Mouse (Mus musculus): ENCODE measurements around the gene Acan.
A peak's percentile ranks its signal among the peaks of the same experiment; 100 is the strongest.

The Acan gene

GRCm38 (mm10) chr7:79053383-79053889 lies at the start of gene Acan:
Gene Acan, plus strand, starts transcription at chr7:79053483.
- DNase-seq (ENCODE audit: low spot score): no peak

GRCm38 (mm10) chr7:79021293-79021905 lies 31.9 kb upstream of the Acan start:
- DNase-seq (ENCODE audit: low spot score): no peak

- no peak for DNase-seq (ENCODE audit: low spot score)
Observed at GRCm38 (mm10) chr7:79029138-79029537, 24.1 kb upstream of the Acan start.

DNA sequence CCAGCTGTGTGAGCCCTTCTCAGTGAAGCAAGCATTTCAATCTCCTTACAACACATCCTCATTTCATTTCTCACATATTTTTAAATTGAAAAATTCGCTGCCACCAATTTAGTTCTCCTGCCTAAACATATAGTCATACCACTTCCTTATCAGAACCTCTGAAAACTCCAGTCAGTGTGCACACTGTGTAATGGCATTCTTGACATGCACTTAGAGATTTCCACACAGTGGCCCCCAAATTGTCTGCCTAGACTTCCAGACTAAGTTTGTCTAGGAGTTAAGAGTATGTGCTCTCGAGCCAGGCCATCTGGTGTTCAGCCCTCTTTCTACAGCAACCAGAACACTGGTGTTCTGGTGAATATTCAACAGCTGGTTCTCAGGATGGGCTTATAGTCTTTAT lies 19.5 kb upstream of the Acan start:
- DNase-seq (ENCODE audit: low spot score): no peak

GRCm38 (mm10) chr7:79034521-79034920 lies 18.8 kb upstream of the Acan start:
- DNase-seq (ENCODE audit: low spot score): no peak

- DNase-seq (ENCODE audit: low spot score): no peak
Observed at GRCm38 (mm10) chr7:79052081-79052480, 1.2 kb upstream of the Acan start.

DNA sequence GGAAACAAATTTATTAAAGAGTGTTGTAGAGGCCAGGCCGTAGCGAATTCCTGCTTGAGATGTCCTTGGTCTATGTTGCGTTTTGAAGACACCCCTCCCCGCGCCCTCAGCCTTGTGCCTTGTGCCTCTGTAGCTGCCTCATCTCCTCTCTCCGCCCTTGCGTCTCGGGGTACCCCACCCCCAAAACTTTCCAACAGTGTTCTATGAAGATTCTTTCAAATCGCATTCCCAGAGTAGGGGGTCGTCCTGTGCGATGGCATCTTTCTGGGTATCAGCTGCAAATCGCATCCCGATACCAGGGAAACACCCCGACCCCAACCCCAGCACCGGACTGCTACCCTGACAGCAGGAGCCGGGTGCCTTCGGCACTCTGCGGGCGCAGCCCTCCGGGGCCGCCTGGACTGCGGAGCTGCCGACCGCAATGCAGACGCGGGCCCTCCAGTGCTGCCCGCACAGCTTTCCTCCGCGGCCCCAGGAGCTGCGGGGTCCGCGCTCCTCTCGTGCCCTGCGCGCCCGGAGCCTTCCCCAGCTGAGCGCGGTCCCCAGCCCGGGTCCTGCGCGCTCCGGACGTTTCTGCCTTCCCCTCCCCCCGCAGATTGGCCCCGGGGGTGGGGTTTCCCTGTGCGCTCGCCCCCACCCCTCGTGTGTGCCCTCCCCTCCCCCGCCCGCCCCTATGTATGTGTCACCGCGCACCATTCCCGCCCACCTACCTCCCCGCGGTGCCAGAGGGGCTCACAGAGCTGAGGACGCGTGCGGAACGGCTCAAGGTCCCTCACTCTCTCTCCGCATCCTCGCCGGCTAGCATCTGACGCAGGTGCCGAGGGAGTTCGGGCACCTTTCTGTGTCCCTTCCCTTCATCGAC lies 531 bp upstream of the Acan start:
- no peak for DNase-seq (ENCODE audit: low spot score)

- DNase-seq (ENCODE audit: low spot score): no peak
Observed at GRCm38 (mm10) chr7:79054111-79054510, 828 bp downstream of the Acan start.

DNA sequence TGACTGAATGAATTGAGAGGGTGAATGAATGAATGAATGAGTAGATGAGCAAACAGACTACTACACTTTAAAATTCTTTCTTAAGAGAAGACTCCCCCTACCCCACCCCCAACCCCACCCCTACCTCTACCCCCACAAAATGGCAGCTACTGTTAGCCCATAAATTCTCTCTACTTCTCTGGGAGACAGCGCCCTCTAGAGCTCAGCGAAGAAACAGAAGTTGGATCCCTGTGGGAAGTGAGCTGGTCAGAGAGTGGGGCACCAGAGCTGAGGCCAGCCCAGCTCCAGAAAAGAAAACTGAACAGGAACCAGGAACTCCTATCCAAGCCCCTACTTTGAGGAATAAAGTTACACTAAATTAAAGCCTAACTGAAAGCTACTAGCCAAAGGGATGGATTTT lies 5.3 kb downstream of the Acan start:
- DNase-seq (ENCODE audit: low spot score): no peak

GRCm38 (mm10) chr7:79067466-79067865 lies 14.2 kb downstream of the Acan start:
- no peak for DNase-seq (ENCODE audit: low spot score)

DNA sequence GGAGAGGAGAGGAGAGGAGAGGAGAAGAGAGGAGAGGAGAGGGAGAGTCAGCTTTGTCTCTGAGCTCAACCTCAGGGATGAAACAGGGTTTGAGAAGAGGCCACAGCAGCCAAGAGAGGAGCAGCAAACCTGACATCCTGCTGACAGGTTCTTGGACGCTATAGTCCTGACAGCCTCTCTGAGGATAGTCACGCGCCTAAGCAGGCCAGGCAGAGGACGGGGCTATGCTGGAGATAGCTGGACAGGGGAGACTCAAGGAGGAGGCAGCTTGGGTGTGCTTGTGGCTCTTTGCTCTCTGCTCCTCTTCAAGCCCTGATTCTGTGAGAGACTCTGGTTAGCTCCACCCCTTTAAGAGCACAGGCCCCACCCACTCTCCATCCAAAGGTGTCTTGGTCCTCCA lies 14.9 kb downstream of the Acan start:
- DNase-seq (ENCODE audit: low spot score): no peak

DNA sequence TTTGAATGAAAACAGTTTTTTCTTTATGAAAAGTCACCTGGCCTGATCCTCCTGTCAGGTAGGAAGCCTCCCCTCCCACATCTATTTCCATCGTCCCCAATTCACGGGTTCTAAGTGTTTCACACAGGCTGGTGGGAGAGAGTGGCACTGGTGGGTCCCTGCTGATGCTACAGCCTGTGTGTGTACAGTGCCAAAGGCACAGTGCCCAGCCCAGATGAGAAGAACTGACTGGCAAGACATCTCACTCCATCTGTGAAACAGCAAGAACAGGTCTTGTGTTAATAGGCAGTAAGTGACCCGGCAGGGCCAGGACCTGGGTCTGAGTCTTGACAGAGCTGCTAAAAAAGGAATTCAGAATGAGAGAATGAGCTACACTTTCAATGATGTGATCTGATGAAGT lies 25.9 kb downstream of the Acan start:
- DNase-seq (ENCODE audit: low spot score): no peak

DNA sequence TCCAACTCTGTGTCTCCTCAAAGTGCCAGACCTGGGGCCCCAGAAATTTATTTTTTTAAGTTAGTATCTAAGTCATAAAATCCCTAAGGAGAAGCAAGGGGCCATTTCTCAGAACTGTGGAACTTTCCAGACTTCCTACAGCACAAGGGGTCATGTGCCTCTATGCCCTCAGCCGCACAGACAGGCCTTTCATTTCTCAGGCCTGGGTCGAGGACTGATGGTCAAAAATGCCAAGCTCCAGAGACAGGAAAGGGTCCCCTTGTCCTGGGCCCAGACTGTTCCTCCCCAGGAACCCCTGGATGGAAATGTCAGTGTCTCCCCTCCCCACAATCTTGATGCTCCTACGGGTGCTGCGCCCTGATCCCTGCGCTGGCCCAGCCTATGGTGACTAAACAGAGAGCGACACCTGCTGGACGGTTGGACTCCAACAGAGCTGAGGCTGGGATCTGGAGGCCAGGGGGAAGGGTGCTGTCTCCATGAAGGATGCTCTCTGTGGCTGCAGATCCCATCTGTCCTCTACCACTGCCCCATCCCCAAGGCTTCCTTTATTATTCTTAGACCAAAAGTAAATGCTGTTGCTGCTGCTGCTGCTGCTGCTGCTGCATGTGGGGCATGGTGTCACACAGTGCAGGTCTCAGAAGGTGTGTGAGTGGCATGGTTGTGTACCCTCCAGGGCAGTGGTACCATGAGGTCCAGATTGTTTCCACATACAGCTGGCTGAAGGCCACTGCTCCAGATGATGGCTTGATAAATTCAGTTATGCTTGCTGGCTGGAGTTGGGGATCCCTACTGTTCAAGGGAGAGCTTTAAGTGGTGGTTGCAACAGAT lies 27.5 kb downstream of the Acan start:
- peak; percentile 33 for DNase-seq (ENCODE audit: low spot score)

DNA sequence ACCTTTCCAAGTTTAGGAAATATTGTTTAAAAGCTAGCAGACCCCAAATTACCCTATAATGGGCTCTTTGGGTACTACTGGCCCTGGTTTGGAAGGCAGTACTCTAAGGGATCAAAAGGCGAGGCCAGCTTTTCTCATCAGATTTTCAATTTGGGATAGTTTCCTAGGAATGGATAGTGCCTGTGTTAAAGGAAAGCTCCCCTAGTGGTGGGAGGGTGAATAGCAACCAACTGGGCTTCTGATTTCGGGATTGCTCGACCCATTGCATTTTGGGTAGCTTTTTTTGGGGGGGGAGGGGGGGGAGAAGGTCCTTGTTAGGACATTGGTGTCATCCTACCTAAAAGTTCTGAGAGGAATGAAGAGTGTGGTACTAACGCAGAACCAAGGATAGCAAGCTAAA lies 35.8 kb downstream of the Acan start:
- no peak for DNase-seq (ENCODE audit: low spot score)

GRCm38 (mm10) chr7:79096492-79096891 lies 43.2 kb downstream of the Acan start:
- DNase-seq (ENCODE audit: low spot score): no peak

DNA sequence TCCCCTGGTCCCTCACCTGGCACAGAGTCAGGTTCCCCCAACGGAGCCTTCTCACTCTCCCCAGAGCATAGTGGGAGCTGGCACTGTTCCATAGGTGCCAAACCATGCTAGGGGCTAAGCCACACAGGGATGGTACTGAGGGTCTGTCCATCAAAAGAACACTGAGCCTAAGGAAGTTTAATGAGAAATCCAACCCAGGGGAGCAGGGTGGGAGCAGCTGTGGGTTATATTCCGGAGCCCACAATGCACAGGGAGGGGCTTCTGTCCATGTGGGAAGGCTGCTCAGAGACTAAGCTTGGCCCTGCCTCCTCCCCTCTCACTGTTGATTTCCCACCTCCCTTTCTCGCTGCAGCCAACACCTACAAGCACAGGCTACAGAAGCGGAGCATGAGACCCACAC lies 60.6 kb downstream of the Acan start:
- no peak for DNase-seq (ENCODE audit: low spot score)

DNA sequence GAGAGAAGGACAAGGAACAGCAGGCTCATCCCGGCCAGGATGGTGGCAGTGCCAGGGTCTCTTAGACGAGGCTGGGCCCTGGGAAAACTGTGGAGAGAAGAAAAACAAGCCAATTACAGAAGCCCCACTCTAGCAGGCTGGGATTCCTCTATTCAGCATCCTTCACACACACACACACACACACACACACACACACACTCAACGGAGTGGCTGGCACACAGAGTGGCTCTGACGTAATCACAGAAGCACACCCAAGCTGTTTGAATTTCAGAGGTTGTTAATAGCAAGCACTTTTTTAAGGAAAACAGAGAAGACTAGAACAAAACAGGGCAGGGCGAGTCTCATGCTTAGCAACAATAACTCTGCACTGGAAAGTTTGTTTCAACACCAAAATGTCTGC lies 70.2 kb downstream of the Acan start:
- no peak for DNase-seq (ENCODE audit: low spot score)

- no peak for DNase-seq (ENCODE audit: low spot score)
Observed at GRCm38 (mm10) chr7:79129883-79130282, 76.6 kb downstream of the Acan start.

DNA sequence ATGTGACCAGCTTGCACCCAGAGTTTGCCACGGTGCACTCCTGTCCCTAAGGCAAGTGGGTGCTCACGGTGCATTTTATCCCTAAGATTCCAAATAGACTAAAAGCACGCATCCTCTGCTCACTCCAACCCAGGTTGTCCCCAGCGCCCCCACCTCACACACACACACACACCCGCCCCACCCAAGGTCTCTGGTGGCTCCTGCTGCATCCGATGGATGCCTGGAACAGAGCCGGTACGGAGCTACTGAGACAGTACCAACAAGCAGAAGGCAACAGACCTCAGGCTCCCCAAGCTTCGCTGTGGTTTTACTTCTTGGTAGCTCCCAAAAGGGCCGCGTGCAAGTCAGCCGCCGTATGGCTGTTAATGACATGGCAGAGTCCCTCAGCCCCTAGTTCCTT lies 77.1 kb downstream of the Acan start:
- no peak for DNase-seq (ENCODE audit: low spot score)

- DNase-seq (ENCODE audit: low spot score): no peak
Observed at GRCm38 (mm10) chr7:79130843-79131444, 77.7 kb downstream of the Acan start, which contains the start of gene Hapln3. Gene Hapln3, minus strand, starts transcription at chr7:79131018.

- DNase-seq (ENCODE audit: low spot score): no peak
Observed at GRCm38 (mm10) chr7:79133391-79133790, 80.1 kb downstream of the Acan start.

DNA sequence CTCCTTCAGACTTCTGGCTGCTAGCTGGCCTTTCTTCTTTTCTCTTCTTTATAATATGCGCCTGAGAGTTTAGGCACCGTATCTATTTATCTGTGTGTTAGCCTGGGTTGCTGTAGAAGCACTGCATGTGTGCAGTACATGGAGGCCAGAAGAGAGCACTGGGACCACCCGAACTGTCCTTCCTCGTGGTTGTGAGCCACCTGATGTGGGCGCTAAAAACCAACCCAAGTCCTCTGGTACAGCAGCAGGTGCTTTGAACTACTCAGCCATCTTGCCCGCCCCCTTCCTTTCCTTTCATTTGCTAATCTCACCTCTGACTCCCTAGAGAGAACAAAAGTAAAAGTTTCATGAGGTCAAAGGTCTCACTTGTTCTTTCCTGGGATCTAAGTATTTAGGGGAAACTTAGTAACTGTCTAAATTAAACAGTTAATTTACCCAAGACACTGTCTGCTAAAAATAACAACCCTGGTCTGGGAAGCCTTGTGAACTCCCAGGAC lies 86.1 kb downstream of the Acan start:
- no peak for DNase-seq (ENCODE audit: low spot score)

Data from lung, postnatal 25 days (tissue).